Comparison of ENCODE assay signal across 8 mouse cellular contexts in genomic region chr19:4169378-4169784, GRCm38 (mm10). TPM values are rescaled to one million over a fixed set of nuclear protein-coding genes. Genes with fewer than 3 reads are reported as not detected.
A peak's percentile ranks its signal among the peaks of the same experiment; 100 is the strongest.
DNase-seq lines count a peak whose midpoint lies in the region; ATAC-seq and TF ChIP-seq lines count a peak whose summit lies in the region.

No protein-coding gene starts in this region.

- H3K79me2 ChIP-seq in liver, adult 2 months (ENCODE audit: control insufficient read depth, insufficient read depth, low read length), result no peaks in the 10 kb centered on the region
- no peaks in the 10 kb centered on the region for H3K79me2 ChIP-seq in myocyte (ENCODE audit: control insufficient read depth, insufficient read depth)

- under 1% methylated on average over 43 of the region's 43 CpGs for WGBS in heart, embryonic 11.5 days (ENCODE audit: insufficient replicate concordance)
- WGBS in kidney, embryonic 16.5 days, result under 1% methylated on average over 43 of the region's 43 CpGs
- WGBS in liver, adult 2 months, result 1% methylated on average over 43 of the region's 43 CpGs

- peak overlapping the region; percentile 90 for H3K9ac ChIP-seq in heart, embryonic 11.5 days (ENCODE audit: low read depth, low read length)
- peak overlapping the region; percentile 88 for H3K9ac ChIP-seq in kidney, embryonic 16.5 days (replicated peaks; ENCODE audit: low read length)
- H3K9ac ChIP-seq in liver, adult 2 months (ENCODE audit: low read depth, low read length), result peak overlapping the region; percentile 80

- peak overlapping the region; percentile 27 for H3ac ChIP-seq in myocyte (ENCODE audit: control insufficient read depth, insufficient read length)

- peak; percentile 88 for TF ChIP-seq POLR2A in liver, adult 2 months (IDR thresholded peaks at IDR 0.05; ENCODE audit: extremely low read depth, insufficient read depth, low read length)
- TF ChIP-seq POLR2A in myocyte (IDR thresholded peaks at IDR 0.05; ENCODE audit: insufficient read length, low read depth), result peak; percentile 86

- H3K4me3 ChIP-seq in heart, embryonic 11.5 days (ENCODE audit: low read depth, low read length), result peak overlapping the region; percentile 45
- peak overlapping the region; percentile 50 for H3K4me3 ChIP-seq in kidney, embryonic 16.5 days (ENCODE audit: low read length)
- H3K4me3 ChIP-seq in liver, adult 2 months (ENCODE audit: insufficient read depth, low read depth, low read length), result peak overlapping the region; percentile 68
- peak overlapping the region; percentile 27 for H3K4me3 ChIP-seq in myocyte

- peak overlapping the region; percentile 94 for H3K4me2 ChIP-seq in heart, embryonic 11.5 days
- peak overlapping the region; percentile 85 for H3K4me2 ChIP-seq in kidney, embryonic 16.5 days (replicated peaks; ENCODE audit: low read depth, low read length)
- peak overlapping the region; percentile 92 for H3K4me2 ChIP-seq in myocyte (ENCODE audit: low read depth)

- peak; percentile 94 for ATAC-seq in erythroblast, adult 5-6 weeks (replicated peaks; ENCODE audit: low FRiP score, poor library complexity, severe bottlenecking)
- peak; percentile 91 for ATAC-seq in heart, embryonic 11.5 days (replicated peaks; ENCODE audit: insufficient number of reproducible peaks, low FRiP score, low TSS enrichment)
- peak; percentile 96 for ATAC-seq in kidney, embryonic 16.5 days (ENCODE audit: low FRiP score, low TSS enrichment)

- H3K27me3 ChIP-seq in heart, embryonic 11.5 days (ENCODE audit: control insufficient read depth, insufficient read depth, low read length), result no peaks in the 10 kb centered on the region
- no peaks in the 10 kb centered on the region for H3K27me3 ChIP-seq in kidney, embryonic 16.5 days (ENCODE audit: insufficient read depth, low read length)
- H3K27me3 ChIP-seq in liver, adult 2 months (ENCODE audit: control insufficient read depth, insufficient read depth, low read length), result no peaks in the 10 kb centered on the region
- H3K27me3 ChIP-seq in myocyte (ENCODE audit: control insufficient read depth, insufficient read depth, insufficient read length), result no peaks in the 10 kb centered on the region
- no peaks in the 10 kb centered on the region for H3K27me3 ChIP-seq in splenic B cell, adult 2 months (ENCODE audit: control insufficient read depth, insufficient read depth, low read length, poor library complexity, severe bottlenecking)

- peak overlapping the region; percentile 76 for H3K27ac ChIP-seq in heart, embryonic 11.5 days (ENCODE audit: low read depth, low read length)
- H3K27ac ChIP-seq in kidney, embryonic 16.5 days (ENCODE audit: low read length), result peak overlapping the region; percentile 74
- H3K27ac ChIP-seq in liver, adult 2 months (replicated peaks; ENCODE audit: insufficient read depth, low read depth, low read length), result peak overlapping the region; percentile 53

- peaks cover 20% of the 10 kb centered on the region for H3K4me1 ChIP-seq in heart, embryonic 11.5 days (ENCODE audit: control insufficient read depth, insufficient read depth, low read length)
- peaks cover 29% of the 10 kb centered on the region for H3K4me1 ChIP-seq in kidney, embryonic 16.5 days (ENCODE audit: insufficient read depth, low read length)
- H3K4me1 ChIP-seq in liver, adult 2 months (ENCODE audit: control insufficient read depth, insufficient read depth, low read length), result peaks cover 3% of the 10 kb centered on the region

- no peaks in the 10 kb centered on the region for H3K36me3 ChIP-seq in heart, embryonic 11.5 days (ENCODE audit: control insufficient read depth, insufficient read depth, low read length)
- H3K36me3 ChIP-seq in kidney, embryonic 16.5 days (ENCODE audit: insufficient read depth, low read length), result no peaks in the 10 kb centered on the region
- no peaks in the 10 kb centered on the region for H3K36me3 ChIP-seq in liver, adult 2 months (ENCODE audit: control insufficient read depth, insufficient read depth, low read length)
- no peaks in the 10 kb centered on the region for H3K36me3 ChIP-seq in myocyte (ENCODE audit: control insufficient read depth, insufficient read depth)
- H3K36me3 ChIP-seq in splenic B cell, adult 2 months (ENCODE audit: control insufficient read depth, insufficient read depth, low read length, poor library complexity, severe bottlenecking), result no peaks in the 10 kb centered on the region; the same call in 1 of the 2 replicates

- peak; percentile 99 for DNase-seq in B cell, adult 2 months
- DNase-seq in brain, adult 2 months (ENCODE audit: low read depth, low spot score), result peak; percentile 99
- DNase-seq in liver, adult 2 months (ENCODE audit: extremely low read depth, low read depth, low spot score), result peak; percentile 87
- DNase-seq in splenic B cell, adult 2 months (ENCODE audit: low read depth, low spot score), result peak; percentile 99

- H3K9me3 ChIP-seq in heart, embryonic 11.5 days (replicated peaks; ENCODE audit: control insufficient read depth, low read length), result no peaks in the 10 kb centered on the region
- no peaks in the 10 kb centered on the region for H3K9me3 ChIP-seq in kidney, embryonic 16.5 days (ENCODE audit: low read length)

- peak; percentile 87 for TF ChIP-seq CTCF in liver, adult 2 months (IDR thresholded peaks at IDR 0.05; ENCODE audit: low read depth, low read length)

TF ChIP-seq in myocyte, 11 proteins besides CTCF, POLR2A, EP300 and RAD21:
- TF ChIP-seq MYOD1 (IDR thresholded peaks at IDR 0.05; ENCODE audit: control insufficient read depth in 1 of 3, insufficient read length in 2 of 3, low read depth in 2 of 3) (peak in 2 of 3 experiments; percentile 57 to 85), MYOG (IDR thresholded peaks at IDR 0.05; ENCODE audit: control insufficient read depth in 1 of 3, insufficient read depth in 1 of 3, insufficient read length in 2 of 3, low read depth in 2 of 3) (peak; percentile 39 to 87 (median 71)), POLR2AphosphoS2 (IDR thresholded peaks at IDR 0.05; ENCODE audit: insufficient read length, low read depth) (peak; percentile 96), CEBPB (IDR thresholded peaks at IDR 0.05; ENCODE audit: insufficient read depth, poor library complexity, severe bottlenecking) (no peak)

RNA-seq across cellular contexts. Expression of gene Carns1, which starts 5.9 kb away (rescaled TPM):
- total RNA-seq in erythroblast, adult 5-6 weeks (2015; ENCODE audit: low replicate concordance), result 0.84 and 6.5 TPM in 2 replicates
- 0.60 and 0.70 TPM in 2 replicates for total RNA-seq in erythroblast, adult 5-6 weeks (2017; ENCODE audit: low replicate concordance)
- 2.1 and 2.8 TPM in 2 replicates for polyA plus RNA-seq in heart, embryonic 11.5 days (2014; fragmentation: Nextera tagmentation; extraction: Ambion mirVana)
- 2.9 and 3.3 TPM in 2 replicates for polyA plus RNA-seq in kidney, embryonic 16.5 days (2015; fragmentation: Nextera tagmentation; extraction: Ambion mirVana)
- total RNA-seq in liver, adult 2 months (2014; rRNA removed), result 0.40 and 0.65 TPM in 2 replicates
- 1.8 and 1.9 TPM in 2 replicates for polyA plus RNA-seq in liver, adult 2 months (2012; rRNA removed)
- 8.2 TPM for polyA plus RNA-seq in myocyte (2012; fragmentation: generic; extraction: Trizol)

RNA-seq across cellular contexts. Expression of gene Rps6kb2, which starts 6.2 kb away (rescaled TPM):
- 7.1 and 25.3 TPM in 2 replicates for total RNA-seq in erythroblast, adult 5-6 weeks (2015; ENCODE audit: low replicate concordance)
- 23.9 and 27.2 TPM in 2 replicates for total RNA-seq in erythroblast, adult 5-6 weeks (2017; ENCODE audit: low replicate concordance)
- 34.3 and 38.1 TPM in 2 replicates for polyA plus RNA-seq in heart, embryonic 11.5 days (2014; fragmentation: Nextera tagmentation; extraction: Ambion mirVana)
- 62.9 and 63.7 TPM in 2 replicates for polyA plus RNA-seq in kidney, embryonic 16.5 days (2015; fragmentation: Nextera tagmentation; extraction: Ambion mirVana)
- 7.2 and 7.4 TPM in 2 replicates for total RNA-seq in liver, adult 2 months (2014; rRNA removed)
- polyA plus RNA-seq in liver, adult 2 months (2012; rRNA removed), result 28.3 and 31.6 TPM in 2 replicates
- 42.0 TPM for polyA plus RNA-seq in myocyte (2012; fragmentation: generic; extraction: Trizol)

RNA-seq across cellular contexts. Expression of gene Ptprcap, which starts 16.0 kb away (rescaled TPM):
- total RNA-seq in erythroblast, adult 5-6 weeks (2015; ENCODE audit: low replicate concordance), result 22.9 and 36.6 TPM in 2 replicates
- total RNA-seq in erythroblast, adult 5-6 weeks (2017; ENCODE audit: low replicate concordance), result 7.7 and 8.3 TPM in 2 replicates
- 1.3 and 1.7 TPM in 2 replicates for polyA plus RNA-seq in heart, embryonic 11.5 days (2014; fragmentation: Nextera tagmentation; extraction: Ambion mirVana)
- 0.49 and 1.1 TPM in 2 replicates for polyA plus RNA-seq in kidney, embryonic 16.5 days (2015; fragmentation: Nextera tagmentation; extraction: Ambion mirVana)
- 1.7 and 4.1 TPM in 2 replicates for total RNA-seq in liver, adult 2 months (2014; rRNA removed)
- 6.9 and 8.2 TPM in 2 replicates for polyA plus RNA-seq in liver, adult 2 months (2012; rRNA removed)
- 4.9 TPM for polyA plus RNA-seq in myocyte (2012; fragmentation: generic; extraction: Trizol)

RNA-seq across cellular contexts. Expression of gene Coro1b, which starts 21.0 kb away (rescaled TPM):
- total RNA-seq in erythroblast, adult 5-6 weeks (2015; ENCODE audit: low replicate concordance), result 55.8 and 69.6 TPM in 2 replicates
- 19.1 and 22.6 TPM in 2 replicates for total RNA-seq in erythroblast, adult 5-6 weeks (2017; ENCODE audit: low replicate concordance)
- 109 and 113 TPM in 2 replicates for polyA plus RNA-seq in heart, embryonic 11.5 days (2014; fragmentation: Nextera tagmentation; extraction: Ambion mirVana)
- 201 and 218 TPM in 2 replicates for polyA plus RNA-seq in kidney, embryonic 16.5 days (2015; fragmentation: Nextera tagmentation; extraction: Ambion mirVana)
- total RNA-seq in liver, adult 2 months (2014; rRNA removed), result 66.1 and 72.6 TPM in 2 replicates
- 109 and 114 TPM in 2 replicates for polyA plus RNA-seq in liver, adult 2 months (2012; rRNA removed)
- 238 TPM for polyA plus RNA-seq in myocyte (2012; fragmentation: generic; extraction: Trizol)

RNA-seq across cellular contexts. Expression of gene Tbc1d10c, which starts 21.7 kb away (rescaled TPM):
- total RNA-seq in erythroblast, adult 5-6 weeks (2015; ENCODE audit: low replicate concordance), result 8.8 and 25.7 TPM in 2 replicates
- total RNA-seq in erythroblast, adult 5-6 weeks (2017; ENCODE audit: low replicate concordance), result 5.8 and 11.3 TPM in 2 replicates
- 1.0 and 1.3 TPM in 2 replicates for polyA plus RNA-seq in heart, embryonic 11.5 days (2014; fragmentation: Nextera tagmentation; extraction: Ambion mirVana)
- polyA plus RNA-seq in kidney, embryonic 16.5 days (2015; fragmentation: Nextera tagmentation; extraction: Ambion mirVana), result 2.5 and 3.1 TPM in 2 replicates
- 0.46 and 1.4 TPM in 2 replicates for total RNA-seq in liver, adult 2 months (2014; rRNA removed)
- polyA plus RNA-seq in liver, adult 2 months (2012; rRNA removed), result 1.7 and 2.2 TPM in 2 replicates
- 0.67 TPM for polyA plus RNA-seq in myocyte (2012; fragmentation: generic; extraction: Trizol)

Comparison
In these comparisons a context has a peak if more than half of its experiments do, and no peak if none do; other contexts are left out.
1. Peak in every context shown above with its lines: DNase-seq, ATAC-seq, H3K4me3 ChIP-seq and H3K27ac ChIP-seq.